Mouse (Mus musculus): ENCODE results near the gene P4htm.
"Not testable (repeated sequence)": the region's sequence is repeated elsewhere in the genome, so short reads cannot be mapped to it uniquely, and the experiment has no call there.

P4htm gene

GRCm38 (mm10) chr9:108596998-108597764 lies at the start of gene P4htm:
Gene P4htm, minus strand, starts transcription at chr9:108597667.
- DNase-seq: peak; percentile 75

- DNase-seq: no peak
Observed at GRCm38 (mm10) chr9:108639825-108640224, 42.4 kb upstream of the P4htm start.

- no peak for DNase-seq
Observed at GRCm38 (mm10) chr9:108635415-108635814, 37.9 kb upstream of the P4htm start.

GRCm38 (mm10) chr9:108633846-108634245 lies 36.4 kb upstream of the P4htm start:
- no peak for DNase-seq

GRCm38 (mm10) chr9:108632375-108632774 lies 34.9 kb upstream of the P4htm start:
- DNase-seq: no peak

- no peak for DNase-seq
Observed at GRCm38 (mm10) chr9:108631631-108632256, 34.3 kb upstream of the P4htm start.

GRCm38 (mm10) chr9:108630683-108631082 lies 33.2 kb upstream of the P4htm start:
- DNase-seq: no peak

GRCm38 (mm10) chr9:108628141-108628540 lies 30.7 kb upstream of the P4htm start:
- DNase-seq: no peak

- DNase-seq: no peak
Observed at GRCm38 (mm10) chr9:108626498-108626897, 29.0 kb upstream of the P4htm start.

GRCm38 (mm10) chr9:108617301-108617700 lies 19.8 kb upstream of the P4htm start:
- no peak for DNase-seq

GRCm38 (mm10) chr9:108611488-108611887 lies 14.0 kb upstream of the P4htm start:
- no peak for DNase-seq

- no peak for DNase-seq
Observed at GRCm38 (mm10) chr9:108608889-108609288, 11.4 kb upstream of the P4htm start.

- not testable (repeated sequence) for DNase-seq
Observed at GRCm38 (mm10) chr9:108607929-108608328, 10.5 kb upstream of the P4htm start.

- no peak for DNase-seq
Observed at GRCm38 (mm10) chr9:108601986-108602385, 4.5 kb upstream of the P4htm start.

- no peak for DNase-seq
Observed at GRCm38 (mm10) chr9:108600011-108600410, 2.5 kb upstream of the P4htm start.

- DNase-seq: no peak
Observed at GRCm38 (mm10) chr9:108599021-108599566, 1.6 kb upstream of the P4htm start.

GRCm38 (mm10) chr9:108594354-108594753 lies 3.1 kb downstream of the P4htm start:
- DNase-seq: no peak

- DNase-seq: no peak
Observed at GRCm38 (mm10) chr9:108591462-108591861, 6.0 kb downstream of the P4htm start.

GRCm38 (mm10) chr9:108589229-108589628 lies 8.2 kb downstream of the P4htm start:
- DNase-seq: no peak

- peak; percentile 74 for DNase-seq
Observed at GRCm38 (mm10) chr9:108587571-108588180, 9.8 kb downstream of the P4htm start.

GRCm38 (mm10) chr9:108579344-108579690 lies 18.1 kb downstream of the P4htm start:
- DNase-seq: no peak

- DNase-seq: peak; percentile 90
Observed at GRCm38 (mm10) chr9:108578545-108579343, 18.7 kb downstream of the P4htm start, which contains the start of gene Wdr6. Gene Wdr6, minus strand, starts transcription at chr9:108578739.

Measured in right cerebral cortex, postnatal 4 days (tissue).